Mouse (Mus musculus) CH12.LX (cell line): Measurements from ENCODE around the gene Ubxn2a.

ENCODE experiments used
- CHD2 ChIP-seq: IDR thresholded peaks from 2 replicates; pipeline ENCODE4 v1.6.1; 2011; ENCODE audit warnings: low read length, improper control_type of control experiment
- CTCF ChIP-seq, 2 experiments: IDR thresholded peaks in 1 of 2; conservative IDR thresholded peaks in 1 of 2; 2 replicates each; pipeline ENCODE4 v1.5.1; 2011 to 2012; ENCODE audit warnings: low read depth in 2 of 2, low read length in 2 of 2, improper control_type of control experiment in 1 of 2, inconsistent platforms in 1 of 2, mild to moderate bottlenecking in 1 of 2, moderate library complexity in 1 of 2
- ETS1 ChIP-seq: conservative IDR thresholded peaks from 2 replicates; pipeline ENCODE4 v1.6.1; 2012; ENCODE audit warnings: low read depth, mild to moderate bottlenecking, inconsistent platforms, low read length, improper control_type of control experiment, moderate library complexity
- NELFE ChIP-seq: IDR thresholded peaks from 2 replicates; pipeline ENCODE4 v1.6.1; 2011; ENCODE audit warnings: low read depth, low read length, improper control_type of control experiment
- POLR2A ChIP-seq: IDR thresholded peaks from 2 replicates; pipeline ENCODE4 v1.6.1; 2011; ENCODE audit warnings: low read depth, mild to moderate bottlenecking, improper control_type of control experiment, low read length
- RCOR1 ChIP-seq: conservative IDR thresholded peaks from 2 replicates; pipeline ENCODE4 v1.6.1; 2012; ENCODE audit warnings: low read depth, mild to moderate bottlenecking, inconsistent platforms, low read length, improper control_type of control experiment

DNA sequence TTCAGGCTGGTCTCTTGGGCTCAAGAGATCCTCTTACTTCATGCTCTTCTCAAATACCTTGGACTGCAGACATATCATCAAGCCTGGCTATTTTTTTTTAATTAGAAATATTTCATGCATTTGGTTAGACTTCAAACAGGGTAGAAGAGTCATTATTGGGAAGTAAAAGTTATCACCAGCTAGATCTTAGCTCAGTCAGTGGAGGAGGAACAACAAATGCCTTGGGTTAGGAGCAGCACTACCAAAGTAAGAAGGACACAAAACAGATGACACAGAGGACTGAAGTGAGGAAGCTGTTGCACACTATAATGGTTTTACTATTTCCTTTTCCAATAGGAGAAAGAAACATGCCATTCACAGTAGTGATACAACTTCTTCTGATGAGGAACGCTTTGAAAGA, 44.8 kb upstream of the Ubxn2a start:
- TF ChIP-seq RCOR1 (no peak), NELFE (no peak), CTCF (conservative IDR thresholded peaks at IDR 0.05 in 1 of 2, IDR thresholded peaks at IDR 0.05 in 1 of 2; ENCODE audit: low read depth in 2 of 2, low read length in 2 of 2) (no peak), POLR2A (no peak), CHD2 (no peak), ETS1 (no peak)
